Comparison of ENCODE assay signal across 16 mouse cellular contexts in the genomic region with DNA sequence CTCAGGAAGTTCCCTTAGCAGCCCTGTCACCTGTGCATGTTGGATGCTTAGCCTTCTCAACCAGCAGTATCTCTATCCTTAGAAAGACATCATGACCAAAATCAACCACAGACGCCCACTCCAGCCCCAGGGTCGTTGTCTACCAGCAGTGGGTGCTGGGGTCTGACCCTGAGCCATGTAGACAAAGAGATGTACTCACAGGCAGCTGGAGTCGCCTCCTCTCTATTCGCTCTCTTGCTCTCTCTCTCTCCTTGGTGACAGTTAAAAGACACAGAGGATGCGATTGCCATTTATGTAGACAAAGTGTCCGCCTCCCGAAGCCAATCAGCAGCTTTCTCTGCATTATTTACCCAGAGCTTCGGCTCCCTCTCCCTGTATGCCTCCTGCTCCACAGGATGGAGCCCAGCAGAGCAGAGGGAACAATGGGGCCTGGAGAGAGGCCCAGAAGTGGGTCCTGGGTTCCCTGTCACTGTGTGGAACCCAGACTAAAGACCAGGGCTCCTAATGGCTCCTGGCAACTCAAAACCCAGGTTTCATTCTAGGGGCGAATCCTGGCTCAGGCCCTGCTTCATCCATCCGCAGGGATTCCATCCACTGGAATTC. TPM values are rescaled to one million over a fixed set of nuclear protein-coding genes. Genes with fewer than 3 reads are reported as not detected.
A peak's percentile ranks its signal among the peaks of the same experiment; 100 is the strongest.
DNase-seq lines count a peak whose midpoint lies in the region; ATAC-seq lines count a peak whose summit lies in the region.
"Had no signal": no experiment of that assay in that cellular context is flagged by ENCODE, and none has a peak within 500 bp of the region (broad histone marks: within the 10 kb centered on the region; RNA-seq: fewer than 3 reads in every experiment).

No protein-coding gene starts in this region.

- peaks cover 7% of the 10 kb centered on the region; the same call in 1 of the 2 replicates for H3K9me3 ChIP-seq in heart, embryonic 12.5 days (replicated peaks)
- H3K9me3 ChIP-seq in midbrain, embryonic 11.5 days (ENCODE audit: control insufficient read depth, low read length): no peaks in the 10 kb centered on the region
- H3K9me3 ChIP-seq in midbrain, embryonic 14.5 days (ENCODE audit: control insufficient read depth, low read length): no peaks in the 10 kb centered on the region
- H3K9me3 ChIP-seq in hindbrain, embryonic 12.5 days (replicated peaks): no peaks in the 10 kb centered on the region
- H3K9me3 ChIP-seq in neural tube, embryonic 14.5 days (ENCODE audit: control insufficient read depth, low read length): no peaks in the 10 kb centered on the region
- H3K9me3 ChIP-seq: embryonic facial prominence, embryonic 13.5 days; kidney, embryonic 15.5 days; limb, embryonic 13.5 days had no signal

- ATAC-seq in heart, embryonic 12.5 days (ENCODE audit: insufficient number of reproducible peaks, low FRiP score): no peak
- ATAC-seq in midbrain, embryonic 11.5 days (ENCODE audit: low FRiP score): peak; percentile 57
- no peak for ATAC-seq in midbrain, embryonic 14.5 days (ENCODE audit: low FRiP score, low TSS enrichment)
- peak; percentile 53 for ATAC-seq in hindbrain, embryonic 12.5 days (ENCODE audit: low FRiP score)
- no peak for ATAC-seq in neural tube, embryonic 14.5 days (ENCODE audit: low read depth)
- no peak for ATAC-seq in megakaryocyte progenitor cell, adult 5-6 weeks (replicated peaks; ENCODE audit: poor library complexity)
- ATAC-seq in granulocyte monocyte progenitor cell, adult 5-6 weeks (replicated peaks; ENCODE audit: poor library complexity, severe bottlenecking): no peak
- ATAC-seq: lung, postnatal 0 days had no signal

- WGBS in heart, embryonic 12.5 days: 77% methylated on average over 10 of the region's 10 CpGs
- WGBS in midbrain, embryonic 11.5 days: 52% methylated on average over 10 of the region's 10 CpGs
- 46% methylated on average over 10 of the region's 10 CpGs for WGBS in midbrain, embryonic 14.5 days
- WGBS in hindbrain, embryonic 12.5 days: 38% methylated on average over 10 of the region's 10 CpGs
- 44% methylated on average over 10 of the region's 10 CpGs for WGBS in neural tube, embryonic 14.5 days

- DNase-seq in heart, postnatal 36 days: no peak
- DNase-seq in midbrain, embryonic 11.5 days (ENCODE audit: low spot score, missing footprints): no peak
- DNase-seq in midbrain, embryonic 14.5 days: no peak
- DNase-seq: B cell, adult 2 months; cerebellum, adult 2 months; thymus, adult 18-20 months had no signal

- H3K4me3 ChIP-seq in heart, embryonic 12.5 days: 0 out of 2 replicates have a peak overlapping the region, but pooled peaks have one; percentile 12
- H3K4me3 ChIP-seq in midbrain, embryonic 11.5 days (ENCODE audit: low read depth, low read length): no peak overlapping the region
- H3K4me3 ChIP-seq in midbrain, embryonic 14.5 days (replicated peaks; ENCODE audit: low read depth, low read length): no peak overlapping the region
- H3K4me3 ChIP-seq in hindbrain, embryonic 12.5 days: no peak overlapping the region
- no peak overlapping the region for H3K4me3 ChIP-seq in neural tube, embryonic 14.5 days (ENCODE audit: low read depth, low read length)
- H3K4me3 ChIP-seq: embryonic facial prominence, embryonic 13.5 days; kidney, embryonic 15.5 days; limb, embryonic 13.5 days had no signal

- H3K9ac ChIP-seq in heart, embryonic 12.5 days: no peak overlapping the region
- 0 out of 2 replicates have a peak overlapping the region, but pooled peaks have one; percentile 30 for H3K9ac ChIP-seq in midbrain, embryonic 11.5 days (ENCODE audit: low read length)
- no peak overlapping the region for H3K9ac ChIP-seq in midbrain, embryonic 14.5 days (replicated peaks; ENCODE audit: low read length)
- H3K9ac ChIP-seq in hindbrain, embryonic 12.5 days: no peak overlapping the region
- H3K9ac ChIP-seq in neural tube, embryonic 14.5 days (replicated peaks; ENCODE audit: low read depth, low read length): no peak overlapping the region
- H3K9ac ChIP-seq: embryonic facial prominence, embryonic 13.5 days; kidney, embryonic 15.5 days; limb, embryonic 13.5 days had no signal

- no peaks in the 10 kb centered on the region for H3K27me3 ChIP-seq in heart, embryonic 12.5 days (replicated peaks)
- no peaks in the 10 kb centered on the region for H3K27me3 ChIP-seq in midbrain, embryonic 11.5 days (ENCODE audit: control insufficient read depth, insufficient read depth, low read length)
- no peaks in the 10 kb centered on the region for H3K27me3 ChIP-seq in midbrain, embryonic 14.5 days (ENCODE audit: control insufficient read depth, insufficient read depth, low read length)
- no peaks in the 10 kb centered on the region for H3K27me3 ChIP-seq in hindbrain, embryonic 12.5 days
- H3K27me3 ChIP-seq in neural tube, embryonic 14.5 days (ENCODE audit: control insufficient read depth, insufficient read depth, low read length): no peaks in the 10 kb centered on the region
- H3K27me3 ChIP-seq: embryonic facial prominence, embryonic 13.5 days; kidney, embryonic 15.5 days; limb, embryonic 13.5 days had no signal

- H3K36me3 ChIP-seq in heart, embryonic 12.5 days: no peaks in the 10 kb centered on the region
- no peaks in the 10 kb centered on the region for H3K36me3 ChIP-seq in midbrain, embryonic 11.5 days (ENCODE audit: control insufficient read depth, insufficient read depth, low read length)
- H3K36me3 ChIP-seq in midbrain, embryonic 14.5 days (ENCODE audit: control insufficient read depth, insufficient read depth, low read length): no peaks in the 10 kb centered on the region
- no peaks in the 10 kb centered on the region for H3K36me3 ChIP-seq in hindbrain, embryonic 12.5 days
- no peaks in the 10 kb centered on the region for H3K36me3 ChIP-seq in neural tube, embryonic 14.5 days (ENCODE audit: control insufficient read depth, insufficient read depth, low read length)
- H3K36me3 ChIP-seq: embryonic facial prominence, embryonic 13.5 days; kidney, embryonic 15.5 days; limb, embryonic 13.5 days had no signal

- intact Hi-C loops in heart, postnatal 36 days (cut with DNase I): no loop called here

- peak overlapping the region; percentile 26; the same call in 1 of the 2 replicates for H3K27ac ChIP-seq in heart, embryonic 12.5 days (ENCODE audit: poor library complexity, severe bottlenecking)
- H3K27ac ChIP-seq in midbrain, embryonic 11.5 days (ENCODE audit: low read depth, low read length): no peak overlapping the region
- H3K27ac ChIP-seq in midbrain, embryonic 14.5 days (replicated peaks; ENCODE audit: low read depth, low read length): no peak overlapping the region; the same call in 1 of the 2 replicates
- H3K27ac ChIP-seq in hindbrain, embryonic 12.5 days: no peak overlapping the region
- 0 out of 2 replicates have a peak overlapping the region, but pooled peaks have one; percentile 0 for H3K27ac ChIP-seq in neural tube, embryonic 14.5 days (ENCODE audit: low read depth, low read length)
- H3K27ac ChIP-seq: embryonic facial prominence, embryonic 13.5 days; kidney, embryonic 15.5 days; limb, embryonic 13.5 days had no signal

- H3K4me1 ChIP-seq in heart, embryonic 12.5 days (replicated peaks): peaks cover 24% of the 10 kb centered on the region
- peaks cover 13% of the 10 kb centered on the region; the same call in 1 of the 2 replicates for H3K4me1 ChIP-seq in midbrain, embryonic 11.5 days (ENCODE audit: control insufficient read depth, insufficient read depth, low read length)
- peaks cover 13% of the 10 kb centered on the region; the same call in 1 of the 2 replicates for H3K4me1 ChIP-seq in midbrain, embryonic 14.5 days (ENCODE audit: control insufficient read depth, insufficient read depth, low read length)
- peaks cover 25% of the 10 kb centered on the region; the same call in 1 of the 2 replicates for H3K4me1 ChIP-seq in hindbrain, embryonic 12.5 days
- H3K4me1 ChIP-seq in neural tube, embryonic 14.5 days (ENCODE audit: control insufficient read depth, insufficient read depth, low read length): no peaks in the 10 kb centered on the region

- no peak overlapping the region for H3K4me2 ChIP-seq in heart, embryonic 12.5 days
- no peak overlapping the region for H3K4me2 ChIP-seq in midbrain, embryonic 11.5 days
- no peak overlapping the region for H3K4me2 ChIP-seq in midbrain, embryonic 14.5 days (ENCODE audit: low read length)
- H3K4me2 ChIP-seq in hindbrain, embryonic 12.5 days (replicated peaks): no peak overlapping the region
- no peak overlapping the region for H3K4me2 ChIP-seq in neural tube, embryonic 14.5 days (ENCODE audit: low read depth, low read length)
- H3K4me2 ChIP-seq: embryonic facial prominence, embryonic 13.5 days; kidney, embryonic 15.5 days; limb, embryonic 13.5 days had no signal

RNA-seq across cellular contexts. Expression of gene Ddc, which starts 7.7 kb away (rescaled TPM):
- 51.8 and 55.2 TPM in 2 replicates for polyA plus RNA-seq in heart, embryonic 12.5 days (2016; fragmentation: Nextera tagmentation; extraction: Ambion mirVana)
- total RNA-seq in heart, postnatal 36 days (2021): 1 to 10 TPM; 2.1 to 2.4 TPM
- 18.0 and 21.9 TPM in 2 replicates for polyA plus RNA-seq in midbrain, embryonic 11.5 days (2014; fragmentation: Nextera tagmentation; extraction: Ambion mirVana)
- 24.0 and 25.3 TPM in 2 replicates for polyA plus RNA-seq in midbrain, embryonic 14.5 days (2014; fragmentation: Nextera tagmentation; extraction: Ambion mirVana)
- 8.3 and 12.4 TPM in 2 replicates for polyA plus RNA-seq in hindbrain, embryonic 12.5 days (2016; fragmentation: Nextera tagmentation; extraction: Ambion mirVana)
- 2.7 and 3.5 TPM in 2 replicates for polyA plus RNA-seq in neural tube, embryonic 14.5 days (2014; fragmentation: Nextera tagmentation; extraction: Ambion mirVana)
- total RNA-seq in megakaryocyte progenitor cell, adult 5-6 weeks (2015): not detected in 2 replicates
- not detected in 2 replicates for total RNA-seq in megakaryocyte progenitor cell, adult 5-6 weeks (2017)
- 2.1 TPM in 1 of 2 replicates, not detected in the other for total RNA-seq in granulocyte monocyte progenitor cell, adult 5-6 weeks (2014; fragmentation: Nextera tagmentation)
- total RNA-seq in granulocyte monocyte progenitor cell, adult 5-6 weeks (2017): 0.65 TPM in 1 of 2 replicates, not detected in the other
- total RNA-seq: hematopoietic stem cell, adult 5-6 weeks had no signal

Comparison
In these comparisons a context has a peak if more than half of its experiments do, and no peak if none do; other contexts are left out.
1. ATAC-seq: peak in midbrain, embryonic 11.5 days (single experiment) and hindbrain, embryonic 12.5 days (single experiment); none in heart, embryonic 12.5 days (single experiment), midbrain, embryonic 14.5 days (single experiment), neural tube, embryonic 14.5 days (single experiment), megakaryocyte progenitor cell, adult 5-6 weeks (single experiment) and granulocyte monocyte progenitor cell, adult 5-6 weeks (single experiment).
2. H3K27ac ChIP-seq: peak in heart, embryonic 12.5 days (single experiment) and neural tube, embryonic 14.5 days (single experiment); none in midbrain, embryonic 11.5 days (single experiment), midbrain, embryonic 14.5 days (single experiment) and hindbrain, embryonic 12.5 days (single experiment).